Mouse (Mus musculus) bone marrow macrophage, adult 2 months (primary cell): ENCODE data around the gene Rbm6.

Source experiments
- CTCF ChIP-seq: IDR thresholded peaks from 2 replicates; pipeline ENCODE4 v1.5.1; 2012; ENCODE audit warnings: low read depth, mild to moderate bottlenecking, low read length, moderate library complexity
- POLR2A ChIP-seq: IDR thresholded peaks from 2 replicates; pipeline ENCODE4 v1.6.1; 2012; ENCODE audit warnings: mild to moderate bottlenecking, low read depth, low read length, borderline replicate concordance

- TF ChIP-seq CTCF (no peak), POLR2A (no peak)
Observed at GRCm38 (mm10) chr9:107728919-107729670, 143.9 kb downstream of the Rbm6 start.
